Mouse (Mus musculus): Measurements from ENCODE around the gene Itga2b. TPM values are rescaled to one million over a fixed set of nuclear protein-coding genes. Genes with fewer than 3 reads are reported as not detected.

Gene Itga2b
- polyA plus RNA-seq, 1 experiment from 2014 or later: 10.1 TPM

DNA sequence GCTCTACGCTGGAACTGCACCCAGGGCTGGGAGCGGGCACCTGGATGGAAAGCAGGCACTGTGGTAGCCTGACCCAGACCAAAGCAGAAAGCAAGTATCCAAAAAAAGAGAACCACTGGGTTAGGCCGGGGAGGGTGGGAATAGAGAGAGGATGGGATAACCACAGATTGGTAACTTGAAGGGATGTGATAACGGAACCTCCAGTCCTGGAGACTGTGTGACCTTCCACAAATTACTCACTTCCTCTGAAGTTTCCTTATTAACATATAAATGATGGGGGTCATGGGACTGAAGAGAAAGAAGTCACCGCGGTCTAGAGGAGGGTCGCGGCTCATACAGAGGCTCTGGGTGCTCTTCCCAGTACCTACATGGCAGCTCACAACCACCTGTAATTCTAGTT lies 29.7 kb downstream of the Itga2b start:
- Histone ChIP-seq H3K9me3 (no peaks in the 10 kb centered on the region), H3K27ac (replicated peaks) (no peak overlapping the region), H3K4me1 (replicated peaks) (peaks cover 42% of the 10 kb centered on the region), H3K4me3 (no peak overlapping the region), H3K4me2 (no peak overlapping the region), H3K9ac (no peak overlapping the region), H3K27me3 (no peaks in the 10 kb centered on the region), H3K36me3 (peaks cover 60% of the 10 kb centered on the region)
- no peak for ATAC-seq (ENCODE audit: low FRiP score, low read depth)
- 75% methylated on average over 8 of the region's 8 CpGs for WGBS

DNA sequence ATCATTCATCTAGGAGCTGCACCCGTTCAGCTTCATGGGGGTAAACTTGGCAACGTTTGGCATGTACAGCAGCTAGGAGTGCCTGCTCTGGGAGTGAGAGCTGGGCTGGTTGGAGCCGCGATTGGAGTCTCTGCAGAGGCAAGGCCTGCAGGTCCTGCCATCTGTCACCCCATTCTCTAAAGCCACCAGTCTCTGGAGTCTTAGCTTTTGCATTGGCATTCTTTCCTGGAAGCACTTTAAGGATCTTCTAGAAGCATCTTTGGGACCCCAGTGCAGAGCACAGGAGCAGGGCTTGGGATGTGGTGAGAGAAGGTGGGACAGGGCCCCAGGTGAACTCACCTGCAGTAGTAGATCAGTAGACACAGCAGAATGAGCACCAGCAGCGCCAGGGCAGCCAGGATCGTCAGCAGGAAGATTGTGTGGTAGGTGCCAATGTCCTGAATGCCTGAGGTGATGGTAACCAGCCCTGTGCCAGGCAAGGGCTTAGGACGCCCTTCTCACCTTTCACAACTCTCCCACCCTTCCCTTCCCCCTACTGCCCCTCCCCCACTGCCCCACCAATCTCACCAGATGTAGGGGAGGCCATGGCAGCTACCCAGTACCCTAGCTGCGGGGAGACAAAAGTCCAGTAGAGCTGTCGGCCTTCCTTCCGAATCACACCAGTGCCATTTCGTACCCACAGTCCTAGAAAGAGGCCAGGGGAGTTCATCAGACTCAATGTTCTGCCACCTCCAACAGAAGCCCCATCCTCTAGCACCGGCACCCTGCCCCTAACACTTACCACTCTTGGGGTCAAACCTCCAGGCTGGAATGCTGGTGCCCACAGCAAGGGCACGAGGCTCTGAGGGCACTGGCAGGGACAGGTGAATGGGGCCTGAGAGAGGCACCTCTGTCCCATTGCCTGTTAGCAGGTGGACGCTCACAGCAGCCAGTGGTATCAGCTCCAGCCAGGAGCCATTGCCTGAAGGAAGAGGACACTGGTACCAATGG lies 30.5 kb downstream of the Itga2b start:
- peaks cover 67% of the 10 kb centered on the region for H3K36me3 ChIP-seq
- H3K9ac ChIP-seq: no peak overlapping the region

DNA sequence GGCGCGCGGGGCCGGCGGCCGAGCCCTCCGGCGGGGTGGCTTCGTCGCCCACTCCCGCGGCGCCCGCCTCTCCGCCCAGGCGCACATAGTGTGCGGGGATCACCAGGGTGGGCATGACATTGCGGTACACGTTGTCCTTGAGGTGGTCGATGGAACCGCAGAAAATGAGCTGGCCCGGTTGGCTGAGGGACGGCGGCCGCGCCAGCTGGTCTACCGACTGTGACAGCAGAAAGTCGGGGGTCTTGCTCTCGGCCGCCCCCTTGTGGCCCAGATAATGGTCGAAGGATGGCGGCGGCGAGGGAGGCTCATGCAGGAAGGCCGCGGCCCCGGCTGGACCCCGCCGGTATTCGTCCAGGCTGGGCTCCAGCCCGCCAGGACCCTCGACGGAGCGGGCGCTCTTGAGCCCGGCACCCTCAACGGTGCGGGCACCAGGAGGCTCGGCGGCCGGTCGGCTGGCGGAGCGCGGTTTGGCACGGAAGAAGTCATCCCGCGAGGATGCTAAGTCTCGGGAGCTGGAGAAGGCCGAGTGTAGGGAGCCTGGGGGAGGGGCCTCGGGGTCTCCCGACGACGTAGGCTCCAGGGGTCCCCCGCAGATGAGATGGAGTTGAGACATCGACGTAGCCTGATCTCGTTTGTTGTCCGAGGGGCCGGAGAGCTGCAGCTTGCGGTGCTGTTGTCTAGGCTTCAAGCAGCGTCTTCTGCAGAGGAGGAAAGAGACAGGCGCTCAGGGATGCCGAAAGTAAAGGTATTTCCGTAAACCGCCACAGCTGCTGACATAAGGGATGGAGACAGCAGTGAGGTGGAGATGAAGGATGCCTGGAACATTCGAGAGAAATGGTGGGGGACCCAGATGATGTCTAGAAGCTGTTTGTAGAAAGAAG lies 31.5 kb downstream of the Itga2b start:
- WGBS: 9% methylated on average over 77 of the region's 77 CpGs
- Histone ChIP-seq H3K4me1 (replicated peaks) (peaks cover 31% of the 10 kb centered on the region), H3K27me3 (no peaks in the 10 kb centered on the region), H3K9ac (peak overlapping the region; percentile 18), H3K9me3 (no peaks in the 10 kb centered on the region), H3K36me3 (peaks cover 62% of the 10 kb centered on the region), H3K27ac (replicated peaks) (peak overlapping the region; percentile 25; the same call in 1 of the 2 replicates), H3K4me2 (peak overlapping the region; percentile 51), H3K4me3 (peak overlapping the region; percentile 28)
- peak; percentile 4; the same call in 1 of the 2 replicates for ATAC-seq (ENCODE audit: low FRiP score, low read depth)

More for the DNA sequence above, 30.5 kb downstream of the Itga2b start:
- no peaks in the 10 kb centered on the region for H3K27me3 ChIP-seq
- no peak overlapping the region for H3K4me2 ChIP-seq
- H3K4me1 ChIP-seq (replicated peaks): peaks cover 33% of the 10 kb centered on the region
- no peaks in the 10 kb centered on the region for H3K9me3 ChIP-seq
- H3K27ac ChIP-seq (replicated peaks): 0 out of 2 replicates have a peak overlapping the region, but pooled peaks have one; percentile 21
- H3K4me3 ChIP-seq: no peak overlapping the region
- 73% methylated on average over 14 of the region's 14 CpGs for WGBS
- no peak for ATAC-seq (ENCODE audit: low FRiP score, low read depth)

DNA sequence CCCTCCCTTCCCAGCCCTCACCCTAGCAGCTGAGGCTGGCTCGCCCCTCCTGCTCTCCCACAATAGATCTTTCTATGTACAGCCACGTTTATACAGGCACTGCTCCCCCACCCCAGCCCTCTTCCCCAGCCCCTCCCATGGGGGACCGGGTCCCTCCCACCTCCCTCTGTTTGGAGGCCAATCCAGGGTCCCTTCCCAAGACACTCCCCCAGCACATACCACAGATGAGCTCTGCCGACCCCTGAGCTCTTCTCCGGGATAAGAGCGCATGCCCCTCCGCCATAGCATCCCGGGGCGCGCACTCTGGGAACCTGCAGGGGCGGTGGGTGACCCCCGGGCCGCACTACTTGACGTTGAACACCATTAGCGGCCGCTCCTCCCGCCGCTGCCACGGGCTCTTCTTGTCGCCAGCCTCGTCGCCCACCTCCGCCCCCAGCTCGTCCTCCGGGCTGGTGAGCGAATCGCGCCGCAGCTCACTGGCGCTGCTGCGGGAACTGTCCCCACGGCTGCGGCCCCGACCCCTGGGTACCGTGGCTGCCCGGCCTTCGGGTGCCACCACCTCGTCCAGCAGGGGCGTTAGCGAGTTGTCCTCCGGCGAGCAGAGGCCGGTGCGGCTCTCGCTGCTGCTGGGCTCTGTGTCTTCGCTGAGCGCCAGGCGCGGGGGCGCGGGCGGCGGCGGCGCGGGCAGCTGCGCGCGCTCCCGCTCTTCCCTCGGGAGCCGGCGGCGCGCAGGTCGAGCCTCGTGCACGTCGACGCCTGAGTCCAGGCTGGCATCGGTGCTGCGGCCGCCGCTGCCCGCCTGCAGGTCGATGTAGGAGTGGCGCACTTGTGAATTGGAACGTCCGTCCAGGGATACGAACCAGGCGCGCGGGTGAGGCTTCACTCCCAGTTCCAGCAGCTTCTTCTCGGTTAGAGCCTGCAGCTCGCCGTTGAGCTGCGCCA lies 32.5 kb downstream of the Itga2b start:
- no peaks in the 10 kb centered on the region for H3K27me3 ChIP-seq
- H3K9ac ChIP-seq: peak overlapping the region; percentile 18
- H3K36me3 ChIP-seq: peaks cover 55% of the 10 kb centered on the region
- H3K4me1 ChIP-seq (replicated peaks): peaks cover 38% of the 10 kb centered on the region
- no peak; the same call in 1 of the 2 replicates for ATAC-seq (ENCODE audit: low FRiP score, low read depth)
- H3K9me3 ChIP-seq: no peaks in the 10 kb centered on the region
- peak overlapping the region; percentile 51 for H3K4me2 ChIP-seq
- WGBS: 6% methylated on average over 80 of the region's 87 CpGs
- peak overlapping the region; percentile 28 for H3K4me3 ChIP-seq
- H3K27ac ChIP-seq (replicated peaks): 0 out of 2 replicates have a peak overlapping the region, but pooled peaks have one; percentile 25

DNA sequence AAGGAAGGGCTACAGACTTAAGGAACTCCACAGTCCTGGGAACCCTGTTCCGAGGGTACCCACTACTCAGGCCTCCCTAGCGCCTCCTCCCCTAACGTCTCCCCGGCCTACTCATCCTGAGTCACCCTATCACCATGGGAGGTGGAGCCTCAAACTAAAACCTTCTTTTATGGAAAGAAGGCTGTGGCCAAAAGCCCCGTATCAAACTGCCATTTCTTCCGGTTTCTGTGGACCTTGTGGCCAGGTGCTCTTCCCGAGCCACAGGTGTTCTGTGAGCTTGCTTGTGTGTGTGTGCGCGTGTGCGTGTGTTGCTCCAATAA lies 33.5 kb downstream of the Itga2b start:
- H3K9me3 ChIP-seq: no peaks in the 10 kb centered on the region
- no peak overlapping the region for H3K4me3 ChIP-seq
- H3K27ac ChIP-seq (replicated peaks): no peak overlapping the region
- 87% methylated on average over 10 of the region's 10 CpGs for WGBS
- no peak for ATAC-seq (ENCODE audit: low FRiP score, low read depth)
- no peaks in the 10 kb centered on the region for H3K27me3 ChIP-seq
- peaks cover 42% of the 10 kb centered on the region for H3K4me1 ChIP-seq (replicated peaks)
- no peak overlapping the region for H3K4me2 ChIP-seq
- H3K9ac ChIP-seq: no peak overlapping the region
- H3K36me3 ChIP-seq: peaks cover 50% of the 10 kb centered on the region

DNA sequence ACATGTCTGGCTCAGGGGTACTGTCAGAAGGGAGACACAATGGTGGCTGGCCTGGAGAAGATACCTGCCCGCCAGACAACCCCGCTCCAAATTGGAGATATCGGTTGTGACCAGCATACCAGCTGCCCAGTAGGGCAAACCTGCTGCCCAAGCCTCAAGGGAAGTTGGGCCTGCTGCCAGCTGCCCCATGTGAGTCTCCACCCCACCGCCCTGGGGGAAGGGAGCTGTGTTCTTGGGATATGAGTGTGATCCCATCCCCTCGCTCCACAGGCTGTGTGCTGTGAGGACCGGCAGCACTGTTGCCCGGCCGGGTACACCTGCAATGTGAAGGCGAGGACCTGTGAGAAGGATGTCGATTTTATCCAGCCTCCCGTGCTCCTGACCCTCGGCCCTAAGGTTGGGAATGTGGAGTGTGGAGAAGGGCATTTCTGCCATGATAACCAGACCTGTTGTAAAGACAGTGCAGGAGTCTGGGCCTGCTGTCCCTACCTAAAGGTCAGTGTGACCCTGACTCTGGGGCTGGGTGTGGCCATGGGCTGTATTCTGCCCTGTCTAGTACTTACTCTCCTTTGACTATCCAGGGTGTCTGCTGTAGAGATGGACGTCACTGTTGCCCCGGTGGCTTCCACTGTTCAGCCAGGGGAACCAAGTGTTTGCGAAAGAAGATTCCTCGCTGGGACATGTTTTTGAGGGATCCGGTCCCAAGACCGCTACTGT lies 34.0 kb downstream of the Itga2b start:
- Histone ChIP-seq H3K27ac (replicated peaks) (no peak overlapping the region), H3K4me2 (no peak overlapping the region), H3K27me3 (no peaks in the 10 kb centered on the region), H3K36me3 (peaks cover 46% of the 10 kb centered on the region), H3K9me3 (no peaks in the 10 kb centered on the region), H3K4me1 (replicated peaks) (peaks cover 45% of the 10 kb centered on the region), H3K9ac (no peak overlapping the region), H3K4me3 (no peak overlapping the region)
- no peak for ATAC-seq (ENCODE audit: low FRiP score, low read depth)
- WGBS: 88% methylated on average over 18 of the region's 18 CpGs

DNA sequence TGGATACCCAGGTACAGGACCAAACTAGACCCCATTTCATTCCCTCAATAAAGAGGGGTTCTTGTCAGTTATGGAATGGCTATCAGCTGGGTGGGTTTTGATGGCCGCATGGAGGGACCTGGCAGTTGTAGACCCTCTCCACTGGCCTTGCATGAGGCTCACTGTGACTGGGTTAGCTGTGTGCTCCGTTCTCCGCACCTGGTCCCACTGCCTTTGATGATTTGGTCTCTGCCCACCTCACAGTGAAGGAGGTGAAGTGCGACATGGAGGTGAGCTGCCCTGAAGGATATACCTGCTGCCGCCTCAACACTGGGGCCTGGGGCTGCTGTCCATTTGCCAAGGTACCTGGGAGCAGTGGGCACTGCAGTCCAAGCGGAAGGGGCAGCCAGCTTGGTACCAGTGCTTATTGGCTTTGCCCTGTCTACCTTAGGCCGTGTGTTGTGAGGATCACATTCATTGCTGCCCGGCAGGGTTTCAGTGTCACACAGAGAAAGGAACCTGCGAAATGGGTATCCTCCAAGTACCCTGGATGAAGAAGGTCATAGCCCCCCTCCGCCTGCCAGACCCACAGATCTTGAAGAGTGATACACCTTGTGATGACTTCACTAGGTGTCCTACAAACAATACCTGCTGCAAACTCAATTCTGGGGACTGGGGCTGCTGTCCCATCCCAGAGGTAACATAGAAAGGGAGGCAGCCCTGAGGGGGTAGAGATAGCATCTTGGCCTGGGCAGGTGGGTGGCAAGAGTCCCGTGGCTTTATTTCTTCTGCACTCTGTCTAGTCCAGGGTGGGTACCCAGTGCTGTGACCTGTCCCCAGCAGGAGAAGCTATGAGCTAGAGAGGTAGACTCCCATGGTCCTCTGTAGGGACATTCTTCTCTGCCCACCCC lies 34.9 kb downstream of the Itga2b start:
- ATAC-seq (ENCODE audit: low FRiP score, low read depth): no peak
- H3K4me2 ChIP-seq: no peak overlapping the region
- no peaks in the 10 kb centered on the region for H3K9me3 ChIP-seq
- 94% methylated on average over 11 of the region's 11 CpGs for WGBS
- H3K27me3 ChIP-seq: no peaks in the 10 kb centered on the region
- H3K9ac ChIP-seq: no peak overlapping the region
- peaks cover 49% of the 10 kb centered on the region for H3K4me1 ChIP-seq (replicated peaks)
- peaks cover 39% of the 10 kb centered on the region for H3K36me3 ChIP-seq
- no peak overlapping the region for H3K4me3 ChIP-seq
- no peak overlapping the region for H3K27ac ChIP-seq (replicated peaks)

DNA sequence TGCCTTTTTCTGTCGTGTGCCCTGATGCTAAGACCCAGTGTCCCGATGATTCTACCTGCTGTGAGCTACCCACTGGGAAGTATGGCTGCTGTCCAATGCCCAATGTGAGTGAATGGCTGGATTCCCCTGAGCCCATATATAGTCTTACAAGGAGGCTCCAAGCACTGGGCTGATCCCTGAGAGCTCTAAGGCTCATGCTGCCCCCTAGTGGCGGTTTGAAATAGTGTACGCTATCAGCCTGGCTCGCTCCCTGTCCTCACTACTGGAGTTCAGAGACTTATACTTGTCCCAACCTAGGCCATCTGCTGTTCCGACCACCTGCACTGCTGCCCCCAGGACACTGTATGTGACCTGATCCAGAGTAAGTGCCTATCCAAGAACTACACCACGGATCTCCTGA lies 35.5 kb downstream of the Itga2b start:
- WGBS: 8% methylated on average over 7 of the region's 7 CpGs
- Histone ChIP-seq H3K27ac (replicated peaks) (0 out of 2 replicates have a peak overlapping the region, but pooled peaks have one; percentile 4), H3K4me3 (no peak overlapping the region), H3K4me1 (replicated peaks) (peaks cover 56% of the 10 kb centered on the region), H3K36me3 (peaks cover 33% of the 10 kb centered on the region), H3K9me3 (no peaks in the 10 kb centered on the region), H3K27me3 (no peaks in the 10 kb centered on the region), H3K4me2 (no peak overlapping the region), H3K9ac (no peak overlapping the region)
- peak; percentile 38 for ATAC-seq (ENCODE audit: low FRiP score, low read depth)

DNA sequence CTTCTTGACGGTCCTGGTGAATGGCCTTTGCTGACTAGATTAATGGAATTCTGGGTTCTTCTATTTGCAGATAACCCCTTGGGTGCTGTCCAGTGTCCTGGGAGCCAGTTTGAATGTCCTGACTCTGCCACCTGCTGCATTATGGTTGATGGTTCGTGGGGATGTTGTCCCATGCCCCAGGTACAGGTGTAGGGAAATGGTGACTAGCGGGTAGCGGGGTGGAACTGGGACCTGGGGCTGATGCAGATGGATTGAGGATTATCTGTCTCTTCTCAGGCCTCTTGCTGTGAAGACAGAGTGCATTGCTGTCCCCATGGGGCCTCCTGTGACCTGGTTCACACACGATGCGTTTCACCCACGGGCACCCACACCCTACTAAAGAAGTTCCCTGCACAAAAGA lies 36.1 kb downstream of the Itga2b start:
- Histone ChIP-seq H3K9ac (no peak overlapping the region), H3K4me2 (no peak overlapping the region), H3K27ac (replicated peaks) (0 out of 2 replicates have a peak overlapping the region, but pooled peaks have one; percentile 4), H3K4me1 (replicated peaks) (peaks cover 52% of the 10 kb centered on the region), H3K9me3 (no peaks in the 10 kb centered on the region), H3K27me3 (no peaks in the 10 kb centered on the region), H3K36me3 (peaks cover 27% of the 10 kb centered on the region), H3K4me3 (no peak overlapping the region)
- no peak for ATAC-seq (ENCODE audit: low FRiP score, low read depth)
- WGBS: 88% methylated on average over 7 of the region's 7 CpGs

DNA sequence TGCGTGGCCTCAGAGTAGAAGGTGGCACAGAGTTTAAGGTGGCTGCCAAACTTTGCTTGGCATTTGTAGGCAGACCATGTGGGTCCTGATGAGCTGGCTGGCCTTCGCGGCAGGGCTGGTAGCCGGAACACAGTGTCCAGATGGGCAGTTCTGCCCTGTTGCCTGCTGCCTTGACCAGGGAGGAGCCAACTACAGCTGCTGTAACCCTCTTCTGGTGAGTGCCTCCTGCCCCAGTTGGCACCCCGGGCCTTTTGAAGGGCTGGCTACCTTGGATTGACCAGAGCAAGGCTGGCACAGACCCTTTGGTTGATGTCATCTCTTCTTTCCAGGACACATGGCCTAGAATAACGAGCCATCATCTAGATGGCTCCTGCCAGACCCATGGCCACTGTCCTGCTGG lies 37.0 kb downstream of the Itga2b start:
- Histone ChIP-seq H3K4me1 (replicated peaks) (peaks cover 42% of the 10 kb centered on the region), H3K9me3 (no peaks in the 10 kb centered on the region), H3K4me2 (no peak overlapping the region; the same call in 1 of the 2 replicates), H3K27me3 (no peaks in the 10 kb centered on the region), H3K36me3 (peaks cover 22% of the 10 kb centered on the region), H3K9ac (no peak overlapping the region), H3K27ac (replicated peaks) (no peak overlapping the region), H3K4me3 (no peak overlapping the region)
- no peak for ATAC-seq (ENCODE audit: low FRiP score, low read depth)
- 81% methylated on average over 6 of the region's 6 CpGs for WGBS
